Mouse (Mus musculus) lung, adult 2 months (tissue): ENCODE data around the gene Soga3.
A peak's percentile ranks its signal among the peaks of the same experiment; 100 is the strongest.

Experiments
- CTCF ChIP-seq: fragments of 200-500 bp; IDR thresholded peaks from 2 replicates; pipeline ENCODE4 v1.5.1; 2011; ENCODE audit warnings: mild to moderate bottlenecking, low read length, control low read depth; ENCODE audit not compliant: insufficient read depth
- POLR2A ChIP-seq: fragments of 200-500 bp; IDR thresholded peaks from 2 replicates; pipeline ENCODE4 v1.6.1; 2011; ENCODE audit warnings: low read depth, mild to moderate bottlenecking, control low read depth, low read length, borderline replicate concordance; ENCODE audit errors: extremely low read depth

- TF ChIP-seq POLR2A (no peak), CTCF (0 out of 2 replicates have a peak, but pooled peaks have one; percentile 5)
Measured at GRCm38 (mm10) chr10:29206730-29207129, 63.1 kb downstream of the Soga3 start.
